Mouse (Mus musculus): ENCODE measurements around the gene Thap12. TPM values are rescaled to one million over a fixed set of nuclear protein-coding genes. Genes with fewer than 3 reads are reported as not detected.

The Thap12 gene
- polyA plus RNA-seq, 1 experiment from 2014 or later: 87.3 TPM

DNA sequence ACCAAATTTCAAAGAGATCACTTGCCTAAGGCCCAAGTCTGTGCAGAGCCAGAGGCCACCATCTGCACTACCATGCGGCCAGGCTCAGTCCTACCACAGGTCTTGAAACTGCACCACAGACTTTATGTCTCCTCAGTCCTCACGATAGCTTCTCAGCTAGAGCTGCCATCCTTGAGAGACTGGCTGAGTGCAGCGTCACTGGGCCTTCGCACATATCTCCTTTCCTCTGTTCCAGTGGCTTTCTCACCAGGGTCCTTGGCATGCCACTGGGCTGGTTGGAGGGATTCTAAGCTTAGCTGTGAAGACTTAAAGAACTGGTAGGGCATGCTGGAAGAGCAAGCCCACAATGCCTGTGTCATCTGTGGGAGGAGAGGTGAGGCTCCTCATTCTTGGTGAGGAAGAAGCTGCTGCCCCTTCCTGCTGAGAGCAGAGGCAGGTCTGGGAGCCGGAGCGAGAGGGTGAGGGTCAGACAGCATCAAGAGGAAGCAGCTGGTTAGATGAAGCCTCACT, 22.8 kb downstream of the Thap12 start:
- Histone ChIP-seq H3K27ac (replicated peaks; ENCODE audit: low read depth, low read length) (no peak overlapping the region), H3K4me2 (ENCODE audit: low read depth, low read length) (no peak overlapping the region), H3K4me3 (ENCODE audit: low read depth, low read length) (no peak overlapping the region), H3K9me3 (replicated peaks; ENCODE audit: control insufficient read depth, low read length) (no peaks in the 10 kb centered on the region), H3K36me3 (replicated peaks; ENCODE audit: control insufficient read depth, insufficient read depth, low read depth, low read length) (no peaks in the 10 kb centered on the region), H3K9ac (replicated peaks; ENCODE audit: low read length) (no peak overlapping the region), H3K27me3 (ENCODE audit: control insufficient read depth, insufficient read depth, low read length) (no peaks in the 10 kb centered on the region), H3K4me1 (ENCODE audit: control insufficient read depth, insufficient read depth, low read length) (peaks cover 5% of the 10 kb centered on the region)
- WGBS: 75% methylated on average over 6 of the region's 6 CpGs
- ATAC-seq (replicated peaks; ENCODE audit: insufficient number of reproducible peaks, low FRiP score, low TSS enrichment, low read depth) (no peak), DNase-seq (ENCODE audit: low spot score) (no peak)

GRCm38 (mm10) chr7:98727986-98728385, 25.1 kb downstream of the Thap12 start:
- Histone ChIP-seq H3K4me2 (ENCODE audit: low read depth, low read length) (no peak overlapping the region), H3K27me3 (ENCODE audit: control insufficient read depth, insufficient read depth, low read length) (no peaks in the 10 kb centered on the region), H3K27ac (replicated peaks; ENCODE audit: low read depth, low read length) (no peak overlapping the region), H3K9me3 (replicated peaks; ENCODE audit: control insufficient read depth, low read length) (no peaks in the 10 kb centered on the region), H3K9ac (replicated peaks; ENCODE audit: low read length) (no peak overlapping the region), H3K4me1 (ENCODE audit: control insufficient read depth, insufficient read depth, low read length) (peaks cover 5% of the 10 kb centered on the region), H3K4me3 (ENCODE audit: low read depth, low read length) (no peak overlapping the region), H3K36me3 (replicated peaks; ENCODE audit: control insufficient read depth, insufficient read depth, low read depth, low read length) (no peaks in the 10 kb centered on the region)
- DNase-seq (ENCODE audit: low spot score) (peak; percentile 54), ATAC-seq (replicated peaks; ENCODE audit: insufficient number of reproducible peaks, low FRiP score, low TSS enrichment, low read depth) (no peak)
- 80% methylated on average over 1 of the region's 1 CpGs for WGBS

DNA sequence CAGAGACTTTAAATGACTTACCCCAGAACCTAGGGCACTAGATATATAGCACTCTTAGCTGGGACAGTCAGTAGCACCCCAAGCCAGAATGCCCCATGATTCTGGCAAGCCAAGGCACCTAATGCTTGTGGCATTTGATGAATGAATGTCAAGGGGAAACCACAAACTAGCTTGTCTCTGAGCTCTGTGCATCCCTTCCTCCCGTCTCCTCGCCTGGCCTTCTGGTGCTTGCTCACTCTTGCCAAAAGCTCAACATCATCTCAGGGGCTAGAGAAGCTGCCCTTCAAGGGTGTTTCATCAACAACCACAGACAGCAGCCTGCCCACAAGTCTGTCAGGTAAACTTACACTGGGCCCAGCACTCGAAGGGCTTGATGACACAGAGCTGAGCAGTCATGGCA, 25.6 kb downstream of the Thap12 start:
- no peaks in the 10 kb centered on the region for H3K36me3 ChIP-seq (replicated peaks; ENCODE audit: control insufficient read depth, insufficient read depth, low read depth, low read length)
- peaks cover 5% of the 10 kb centered on the region for H3K4me1 ChIP-seq (ENCODE audit: control insufficient read depth, insufficient read depth, low read length)
- H3K9me3 ChIP-seq (replicated peaks; ENCODE audit: control insufficient read depth, low read length): no peaks in the 10 kb centered on the region
- H3K4me2 ChIP-seq (ENCODE audit: low read depth, low read length): no peak overlapping the region
- H3K27me3 ChIP-seq (ENCODE audit: control insufficient read depth, insufficient read depth, low read length): no peaks in the 10 kb centered on the region
- no peak overlapping the region for H3K9ac ChIP-seq (replicated peaks; ENCODE audit: low read length)
- ATAC-seq (replicated peaks; ENCODE audit: insufficient number of reproducible peaks, low FRiP score, low TSS enrichment, low read depth) (no peak), DNase-seq (ENCODE audit: low spot score) (no peak)
- H3K4me3 ChIP-seq (ENCODE audit: low read depth, low read length): no peak overlapping the region
- H3K27ac ChIP-seq (replicated peaks; ENCODE audit: low read depth, low read length): no peak overlapping the region
- 80% methylated on average over 3 of the region's 3 CpGs for WGBS

GRCm38 (mm10) chr7:98729661-98730271, 26.9 kb downstream of the Thap12 start:
- no peaks in the 10 kb centered on the region for H3K36me3 ChIP-seq (replicated peaks; ENCODE audit: control insufficient read depth, insufficient read depth, low read depth, low read length)
- H3K4me1 ChIP-seq (ENCODE audit: control insufficient read depth, insufficient read depth, low read length): peaks cover 5% of the 10 kb centered on the region
- ATAC-seq (replicated peaks; ENCODE audit: insufficient number of reproducible peaks, low FRiP score, low TSS enrichment, low read depth) (peak; percentile 46), DNase-seq (ENCODE audit: low spot score) (peak; percentile 56)
- no peaks in the 10 kb centered on the region for H3K27me3 ChIP-seq (ENCODE audit: control insufficient read depth, insufficient read depth, low read length)
- H3K4me2 ChIP-seq (ENCODE audit: low read depth, low read length): peak overlapping the region; percentile 17
- H3K27ac ChIP-seq (replicated peaks; ENCODE audit: low read depth, low read length): no peak overlapping the region
- H3K9me3 ChIP-seq (replicated peaks; ENCODE audit: control insufficient read depth, low read length): no peaks in the 10 kb centered on the region
- no peak overlapping the region for H3K9ac ChIP-seq (replicated peaks; ENCODE audit: low read length)
- WGBS: 17% methylated on average over 19 of the region's 19 CpGs
- no peak overlapping the region for H3K4me3 ChIP-seq (ENCODE audit: low read depth, low read length)

DNA sequence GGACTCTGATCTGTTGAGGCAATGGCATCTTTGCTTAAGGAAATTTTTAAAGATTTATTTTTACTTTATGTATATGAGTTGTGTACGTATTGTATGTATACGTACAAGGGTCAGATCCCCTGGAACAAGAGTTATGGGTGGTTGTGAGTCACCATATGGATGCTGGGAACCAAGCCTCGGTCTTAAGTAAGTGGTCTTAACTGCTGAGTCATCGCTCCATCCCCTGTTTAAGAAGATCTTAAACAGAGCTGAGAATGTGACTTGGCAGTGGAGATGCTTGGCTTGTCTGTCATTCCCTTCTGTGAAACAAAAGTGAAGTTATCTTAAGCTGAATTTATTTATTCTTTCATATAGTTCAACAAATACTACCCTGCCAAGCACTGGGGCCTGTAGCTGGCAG, 31.1 kb downstream of the Thap12 start:
- Histone ChIP-seq H3K9me3 (replicated peaks; ENCODE audit: control insufficient read depth, low read length) (no peaks in the 10 kb centered on the region), H3K27me3 (ENCODE audit: control insufficient read depth, insufficient read depth, low read length) (no peaks in the 10 kb centered on the region), H3K27ac (replicated peaks; ENCODE audit: low read depth, low read length) (no peak overlapping the region), H3K4me2 (ENCODE audit: low read depth, low read length) (no peak overlapping the region), H3K9ac (replicated peaks; ENCODE audit: low read length) (no peak overlapping the region), H3K4me3 (ENCODE audit: low read depth, low read length) (no peak overlapping the region), H3K36me3 (replicated peaks; ENCODE audit: control insufficient read depth, insufficient read depth, low read depth, low read length) (no peaks in the 10 kb centered on the region), H3K4me1 (ENCODE audit: control insufficient read depth, insufficient read depth, low read length) (peaks cover 7% of the 10 kb centered on the region)
- 87% methylated on average over 4 of the region's 4 CpGs for WGBS
- ATAC-seq (replicated peaks; ENCODE audit: insufficient number of reproducible peaks, low FRiP score, low TSS enrichment, low read depth) (no peak), DNase-seq (ENCODE audit: low spot score) (no peak)

GRCm38 (mm10) chr7:98734876-98735275, 32.0 kb downstream of the Thap12 start:
- 20% methylated on average over 10 of the region's 10 CpGs for whole genome bisulfite sequencing
- no peak overlapping the region for H3K4me2 ChIP-seq (ENCODE audit: low read depth, low read length)
- no peak overlapping the region for H3K4me3 ChIP-seq (ENCODE audit: low read depth, low read length)
- ATAC-seq (replicated peaks; ENCODE audit: insufficient number of reproducible peaks, low FRiP score, low TSS enrichment, low read depth): 0 out of 2 replicates have a peak, but pooled peaks have one; percentile 54
- DNase-seq (ENCODE audit: low spot score): peak; percentile 25
- H3K27ac ChIP-seq (replicated peaks; ENCODE audit: low read depth, low read length): no peak overlapping the region
- no peak overlapping the region; the same call in 1 of the 2 replicates for H3K9ac ChIP-seq (replicated peaks; ENCODE audit: low read length)
- peaks cover 3% of the 10 kb centered on the region; the same call in 1 of the 2 replicates for H3K4me1 ChIP-seq (ENCODE audit: control insufficient read depth, insufficient read depth, low read length)
- H3K27me3 ChIP-seq (ENCODE audit: control insufficient read depth, insufficient read depth, low read length): no peaks in the 10 kb centered on the region
- no peaks in the 10 kb centered on the region for H3K36me3 ChIP-seq (replicated peaks; ENCODE audit: control insufficient read depth, insufficient read depth, low read depth, low read length)
- no peaks in the 10 kb centered on the region for H3K9me3 ChIP-seq (replicated peaks; ENCODE audit: control insufficient read depth, low read length)

GRCm38 (mm10) chr7:98736780-98737550, 34.1 kb downstream of the Thap12 start:
- H3K27ac ChIP-seq (replicated peaks; ENCODE audit: low read depth, low read length): no peak overlapping the region
- peaks cover 6% of the 10 kb centered on the region for H3K4me1 ChIP-seq (ENCODE audit: control insufficient read depth, insufficient read depth, low read length)
- no peak overlapping the region for H3K9ac ChIP-seq (replicated peaks; ENCODE audit: low read length)
- ATAC-seq (replicated peaks; ENCODE audit: insufficient number of reproducible peaks, low FRiP score, low TSS enrichment, low read depth): no peak
- no peaks in the 10 kb centered on the region for H3K27me3 ChIP-seq (ENCODE audit: control insufficient read depth, insufficient read depth, low read length)
- DNase-seq (ENCODE audit: low spot score): no peak
- no peak overlapping the region for H3K4me3 ChIP-seq (ENCODE audit: low read depth, low read length)
- no peaks in the 10 kb centered on the region for H3K9me3 ChIP-seq (replicated peaks; ENCODE audit: control insufficient read depth, low read length)
- H3K4me2 ChIP-seq (ENCODE audit: low read depth, low read length): no peak overlapping the region
- WGBS: 83% methylated on average over 7 of the region's 7 CpGs
- H3K36me3 ChIP-seq (replicated peaks; ENCODE audit: control insufficient read depth, insufficient read depth, low read depth, low read length): no peaks in the 10 kb centered on the region

DNA sequence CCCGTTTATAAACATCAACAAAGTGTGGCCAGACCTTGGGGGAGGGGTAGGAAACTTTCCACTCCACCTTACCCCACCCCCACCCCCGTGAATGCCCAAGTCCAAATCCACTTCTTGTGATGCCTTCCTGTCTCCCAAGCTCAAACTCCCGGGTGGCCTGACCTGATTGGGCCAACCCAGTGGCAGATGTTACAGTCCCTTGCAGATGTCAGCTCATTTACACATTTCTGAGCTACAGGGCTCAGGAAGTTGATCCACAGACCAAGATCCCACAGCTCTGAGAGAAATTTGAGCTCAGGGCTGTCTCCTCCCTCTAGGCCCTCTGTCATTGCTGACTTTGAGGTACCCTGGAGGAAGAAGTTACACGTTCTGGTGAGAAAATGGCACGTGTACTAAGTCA, 37.5 kb downstream of the Thap12 start:
- no peaks in the 10 kb centered on the region for H3K9me3 ChIP-seq (replicated peaks; ENCODE audit: control insufficient read depth, low read length)
- H3K4me2 ChIP-seq (ENCODE audit: low read depth, low read length): no peak overlapping the region
- no peaks in the 10 kb centered on the region for H3K27me3 ChIP-seq (ENCODE audit: control insufficient read depth, insufficient read depth, low read length)
- H3K4me1 ChIP-seq (ENCODE audit: control insufficient read depth, insufficient read depth, low read length): peaks cover 3% of the 10 kb centered on the region
- WGBS: 11% methylated on average over 5 of the region's 5 CpGs
- H3K4me3 ChIP-seq (ENCODE audit: low read depth, low read length): no peak overlapping the region
- no peak overlapping the region for H3K27ac ChIP-seq (replicated peaks; ENCODE audit: low read depth, low read length)
- DNase-seq (ENCODE audit: low spot score) (peak; percentile 26), ATAC-seq (replicated peaks; ENCODE audit: insufficient number of reproducible peaks, low FRiP score, low TSS enrichment, low read depth) (0 out of 2 replicates have a peak, but pooled peaks have one; percentile 8)
- H3K36me3 ChIP-seq (replicated peaks; ENCODE audit: control insufficient read depth, insufficient read depth, low read depth, low read length): no peaks in the 10 kb centered on the region
- no peak overlapping the region for H3K9ac ChIP-seq (replicated peaks; ENCODE audit: low read length)

All from embryonic facial prominence, embryonic 11.5 days (tissue).